Mouse (Mus musculus) kidney, embryonic 15.5 days (tissue): Measurements from ENCODE around the gene Lefty2. TPM values are rescaled to one million over a fixed set of nuclear protein-coding genes. Genes with fewer than 3 reads are reported as not detected.

Source experiments
- polyA plus RNA-seq: library from polyadenylated mRNA; unstranded; fragments of >200 nt; fragmentation: Nextera tagmentation; extraction: Ambion mirVana; gene quantifications from 2 replicates; pipeline ENCODE4 v1.2.1, GENCODE M21; 2015

Lefty2 gene
- polyA plus RNA-seq, 1 experiment from 2014 or later: 0.12 TPM

Other genes with a start within 250 kb of the Lefty2 start
- 0.39 and 0.59 TPM in 2 replicates for gene Mixl1, start 196.1 kb upstream of the Lefty2 start, polyA plus RNA-seq
- 22.1 and 24.2 TPM in 2 replicates for gene Acbd3, start 167.1 kb upstream of the Lefty2 start, polyA plus RNA-seq
- 2,677 and 2,753 TPM in 2 replicates for gene H3f3a, start 79.2 kb upstream of the Lefty2 start, polyA plus RNA-seq
- gene Sde2, start 42.0 kb upstream of the Lefty2 start, polyA plus RNA-seq: 37.0 and 38.7 TPM in 2 replicates
- 96.2 and 103 TPM in 2 replicates for gene Pycr2, start 11.2 kb downstream of the Lefty2 start, polyA plus RNA-seq
- 1.3 TPM in 2 replicates for gene Lefty1, start 41.9 kb downstream of the Lefty2 start, polyA plus RNA-seq
- 10.2 and 12.5 TPM in 2 replicates for gene Tmem63a, start 49.2 kb downstream of the Lefty2 start, polyA plus RNA-seq
- 5.7 and 5.8 TPM in 2 replicates for gene Ephx1, start 127.8 kb downstream of the Lefty2 start, polyA plus RNA-seq
- gene 9130409I23Rik, start 158.1 kb downstream of the Lefty2 start, polyA plus RNA-seq: not detected in 2 replicates